ENCODE assay signal across 8 mouse cellular contexts in the genomic region with DNA sequence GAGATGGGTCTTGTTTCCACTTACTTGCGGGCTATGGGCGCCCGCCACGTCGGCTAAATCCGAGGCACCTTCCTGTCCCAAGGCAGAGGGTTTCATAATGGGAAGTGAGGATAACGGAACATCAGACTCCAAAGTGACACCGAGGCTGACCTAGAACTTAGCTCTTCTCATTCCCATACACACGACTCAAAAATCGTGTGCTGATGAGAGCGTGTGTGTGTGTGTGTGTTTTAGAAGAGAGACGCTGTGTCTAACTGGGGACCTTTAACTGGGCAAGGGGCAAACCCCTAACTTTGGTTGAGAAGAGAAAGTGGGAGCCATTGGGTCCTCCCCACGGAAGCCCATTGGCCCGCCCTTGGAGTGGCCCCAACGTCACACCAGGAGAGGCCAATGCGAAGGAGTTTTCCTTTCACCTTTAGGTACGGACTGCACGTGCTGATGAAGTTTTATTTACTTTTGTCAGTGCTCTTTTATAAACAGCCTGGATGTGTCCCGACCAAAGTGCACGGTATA. TPM values are rescaled to one million over a fixed set of nuclear protein-coding genes. Genes with fewer than 3 reads are reported as not detected.
DNase-seq lines count a peak whose midpoint lies in the region; ATAC-seq and TF ChIP-seq lines count a peak whose summit lies in the region.

No protein-coding gene starts in this region.

- no peaks in the 10 kb centered on the region for H3K9me3 ChIP-seq in embryonic facial prominence, embryonic 11.5 days (replicated peaks; ENCODE audit: control insufficient read depth, low read length)
- no peaks in the 10 kb centered on the region for H3K9me3 ChIP-seq in heart, embryonic 10.5 days
- no peaks in the 10 kb centered on the region for H3K9me3 ChIP-seq in liver, embryonic 14.5 days (ENCODE audit: control insufficient read depth, low read length)
- H3K9me3 ChIP-seq in stomach, postnatal 0 days (ENCODE audit: control insufficient read depth, low read length) = no peaks in the 10 kb centered on the region

- no peak for TF ChIP-seq CTCF in liver, embryonic 14.5 days (IDR thresholded peaks at IDR 0.05; ENCODE audit: low read depth)
- TF ChIP-seq CTCF in stomach, postnatal 0 days (IDR thresholded peaks at IDR 0.05; ENCODE audit: low read depth) = no peak

- H3K27me3 ChIP-seq in embryonic facial prominence, embryonic 11.5 days (ENCODE audit: control insufficient read depth, insufficient read depth, low read length) = no peaks in the 10 kb centered on the region
- H3K27me3 ChIP-seq in heart, embryonic 10.5 days (ENCODE audit: insufficient read depth, poor library complexity, severe bottlenecking) = no peaks in the 10 kb centered on the region
- H3K27me3 ChIP-seq in liver, embryonic 14.5 days (ENCODE audit: control insufficient read depth, insufficient read depth, low read length) = no peaks in the 10 kb centered on the region
- no peaks in the 10 kb centered on the region for H3K27me3 ChIP-seq in stomach, postnatal 0 days (ENCODE audit: control insufficient read depth, insufficient read depth, low read length)

- DNase-seq in A20 (ENCODE audit: low read depth, low spot score) = peak; percentile 85
- peak; percentile 83 for DNase-seq in adrenal gland, adult 2 months
- peak; percentile 75 for DNase-seq in embryonic facial prominence, embryonic 11.5 days (ENCODE audit: low spot score)
- DNase-seq in heart, embryonic 10.5 days (ENCODE audit: low spot score) = peak; percentile 85
- DNase-seq in kidney, adult 9 months = peak; percentile 76
- peak; percentile 68 to 75 (median 71) for DNase-seq in liver, embryonic 14.5 days (ENCODE audit: low read depth in 3 of 3, low spot score in 3 of 3)
- DNase-seq in natural killer cell, adult 2 months (ENCODE audit: low spot score in 2 of 2) = peak; percentile 72 to 76
- DNase-seq in stomach, postnatal 0 days (ENCODE audit: low spot score) = peak; percentile 87

- no peak for TF ChIP-seq EP300 in liver, embryonic 14.5 days (IDR thresholded peaks at IDR 0.05; ENCODE audit: low read depth)
- no peak for TF ChIP-seq EP300 in stomach, postnatal 0 days (optimal IDR thresholded peaks at IDR 0.05)

- peak overlapping the region; percentile 93 for H3K9ac ChIP-seq in embryonic facial prominence, embryonic 11.5 days (replicated peaks; ENCODE audit: low read length)
- H3K9ac ChIP-seq in liver, embryonic 14.5 days (replicated peaks) = peak overlapping the region; percentile 83
- H3K9ac ChIP-seq in stomach, postnatal 0 days (ENCODE audit: low read length) = peak overlapping the region; percentile 93

- H3K36me3 ChIP-seq in embryonic facial prominence, embryonic 11.5 days (replicated peaks; ENCODE audit: control insufficient read depth, insufficient read depth, low read depth, low read length) = peaks cover 2% of the 10 kb centered on the region; the same call in 1 of the 2 replicates
- H3K36me3 ChIP-seq in heart, embryonic 10.5 days = peaks cover 12% of the 10 kb centered on the region
- peaks cover 6% of the 10 kb centered on the region for H3K36me3 ChIP-seq in liver, embryonic 14.5 days (replicated peaks; ENCODE audit: control insufficient read depth, insufficient read depth, low read depth)
- H3K36me3 ChIP-seq in stomach, postnatal 0 days (ENCODE audit: control insufficient read depth, insufficient read depth, low read length) = peaks cover 3% of the 10 kb centered on the region; the same call in 1 of the 2 replicates

- H3K4me2 ChIP-seq in embryonic facial prominence, embryonic 11.5 days (ENCODE audit: low read depth, low read length) = peak overlapping the region; percentile 74
- peak overlapping the region; percentile 88 for H3K4me2 ChIP-seq in liver, embryonic 14.5 days (ENCODE audit: low read depth)
- H3K4me2 ChIP-seq in stomach, postnatal 0 days (replicated peaks; ENCODE audit: low read depth) = peak overlapping the region; percentile 78

- WGBS in embryonic facial prominence, embryonic 11.5 days = 2% methylated on average over 20 of the region's 20 CpGs
- 1% methylated on average over 20 of the region's 20 CpGs for WGBS in heart, embryonic 10.5 days
- WGBS in liver, embryonic 14.5 days (ENCODE audit: insufficient replicate concordance) = under 1% methylated on average over 20 of the region's 20 CpGs
- under 1% methylated on average over 20 of the region's 20 CpGs for WGBS in stomach, postnatal 0 days

- H3K4me1 ChIP-seq in embryonic facial prominence, embryonic 11.5 days (ENCODE audit: control insufficient read depth, insufficient read depth, low read length) = no peaks in the 10 kb centered on the region
- peaks cover 13% of the 10 kb centered on the region for H3K4me1 ChIP-seq in heart, embryonic 10.5 days
- peaks cover 18 to 24% of the 10 kb centered on the region in 2 experiments for H3K4me1 ChIP-seq in liver, embryonic 14.5 days (replicated peaks; ENCODE audit: control insufficient read depth in 2 of 2, insufficient read depth in 2 of 2, low read length in 1 of 2)
- H3K4me1 ChIP-seq in stomach, postnatal 0 days (replicated peaks; ENCODE audit: control insufficient read depth, insufficient read depth) = no peaks in the 10 kb centered on the region; the same call in 1 of the 2 replicates

- 0 out of 2 replicates have a peak overlapping the region, but pooled peaks have one; percentile 67 for H3K27ac ChIP-seq in embryonic facial prominence, embryonic 11.5 days (replicated peaks; ENCODE audit: low read depth, low read length)
- peak overlapping the region; percentile 91 for H3K27ac ChIP-seq in heart, embryonic 10.5 days
- peak overlapping the region; percentile 85 for H3K27ac ChIP-seq in liver, embryonic 14.5 days
- peak overlapping the region; percentile 94 for H3K27ac ChIP-seq in stomach, postnatal 0 days (replicated peaks)

- ATAC-seq in embryonic facial prominence, embryonic 11.5 days (replicated peaks; ENCODE audit: insufficient number of reproducible peaks, low FRiP score, low TSS enrichment, low read depth) = peak; percentile 22; the same call in 1 of the 2 replicates
- ATAC-seq in liver, embryonic 14.5 days (ENCODE audit: insufficient read depth) = peak; percentile 60
- peak; percentile 77 for ATAC-seq in stomach, postnatal 0 days (ENCODE audit: low FRiP score, low TSS enrichment)

- peak overlapping the region; percentile 93 for H3K4me3 ChIP-seq in embryonic facial prominence, embryonic 11.5 days (ENCODE audit: low read depth, low read length)
- H3K4me3 ChIP-seq in heart, embryonic 10.5 days = peak overlapping the region; percentile 98
- peak overlapping the region; percentile 79 to 96 for H3K4me3 ChIP-seq in liver, embryonic 14.5 days (ENCODE audit: insufficient read depth in 1 of 2, low read depth in 2 of 2, low read length in 2 of 2)
- peak overlapping the region; percentile 95 for H3K4me3 ChIP-seq in stomach, postnatal 0 days (ENCODE audit: low read depth, low read length)

RNA-seq across cellular contexts. Expression of a gene that starts 0.7 kb away (rescaled TPM):
- total RNA-seq in adrenal gland, adult 2 months (2021) = 1 to 10 TPM; 5.7 to 7.6 TPM
- 0.32 and 0.59 TPM in 2 replicates for polyA plus RNA-seq in adrenal gland, adult 2 months (2012; rRNA removed)
- polyA plus RNA-seq in embryonic facial prominence, embryonic 11.5 days (2014; fragmentation: Nextera tagmentation; extraction: Ambion mirVana) = 10.9 and 11.8 TPM in 2 replicates
- polyA plus RNA-seq in heart, embryonic 10.5 days (2016; fragmentation: Nextera tagmentation; extraction: Ambion mirVana) = 3.9 and 4.4 TPM in 2 replicates
- 1.3 and 1.7 TPM in 2 replicates for polyA plus RNA-seq in liver, embryonic 14.5 days (2012; rRNA removed)
- 2.2 and 2.3 TPM in 2 replicates for polyA plus RNA-seq in liver, embryonic 14.5 days (2014; fragmentation: Nextera tagmentation; extraction: Ambion mirVana)
- polyA plus RNA-seq in stomach, postnatal 0 days (2015; fragmentation: Nextera tagmentation; extraction: Ambion mirVana) = 3.0 and 3.3 TPM in 2 replicates

RNA-seq across cellular contexts. Expression of a gene that starts 0.8 kb away (rescaled TPM):
- total RNA-seq in adrenal gland, adult 2 months (2021) = 10 to 100 TPM; 47.3 to 47.5 TPM
- polyA plus RNA-seq in adrenal gland, adult 2 months (2012; rRNA removed) = 18.1 and 24.3 TPM in 2 replicates
- polyA plus RNA-seq in embryonic facial prominence, embryonic 11.5 days (2014; fragmentation: Nextera tagmentation; extraction: Ambion mirVana) = 38.6 and 40.3 TPM in 2 replicates
- polyA plus RNA-seq in heart, embryonic 10.5 days (2016; fragmentation: Nextera tagmentation; extraction: Ambion mirVana) = 31.2 and 33.2 TPM in 2 replicates
- 7.4 and 11.0 TPM in 2 replicates for polyA plus RNA-seq in liver, embryonic 14.5 days (2012; rRNA removed)
- polyA plus RNA-seq in liver, embryonic 14.5 days (2014; fragmentation: Nextera tagmentation; extraction: Ambion mirVana) = 9.6 and 10.3 TPM in 2 replicates
- 21.5 and 22.0 TPM in 2 replicates for polyA plus RNA-seq in stomach, postnatal 0 days (2015; fragmentation: Nextera tagmentation; extraction: Ambion mirVana)

RNA-seq across cellular contexts. Expression of a gene that starts 4.5 kb away (rescaled TPM):
- 10 to 100 TPM; 32.8 to 36.6 TPM for total RNA-seq in adrenal gland, adult 2 months (2021)
- polyA plus RNA-seq in adrenal gland, adult 2 months (2012; rRNA removed) = 9.2 and 12.1 TPM in 2 replicates
- polyA plus RNA-seq in embryonic facial prominence, embryonic 11.5 days (2014; fragmentation: Nextera tagmentation; extraction: Ambion mirVana) = 42.4 and 45.8 TPM in 2 replicates
- 34.3 and 36.6 TPM in 2 replicates for polyA plus RNA-seq in heart, embryonic 10.5 days (2016; fragmentation: Nextera tagmentation; extraction: Ambion mirVana)
- polyA plus RNA-seq in liver, embryonic 14.5 days (2012; rRNA removed) = 5.4 and 7.1 TPM in 2 replicates
- 12.9 and 16.9 TPM in 2 replicates for polyA plus RNA-seq in liver, embryonic 14.5 days (2014; fragmentation: Nextera tagmentation; extraction: Ambion mirVana)
- 23.7 and 24.8 TPM in 2 replicates for polyA plus RNA-seq in stomach, postnatal 0 days (2015; fragmentation: Nextera tagmentation; extraction: Ambion mirVana)

RNA-seq across cellular contexts. Expression of a gene that starts 58.3 kb away (rescaled TPM):
- not detected for total RNA-seq in adrenal gland, adult 2 months (2021)
- polyA plus RNA-seq in adrenal gland, adult 2 months (2012; rRNA removed) = 0.11 TPM in 1 of 2 replicates, not detected in the other
- not detected in 2 replicates for polyA plus RNA-seq in embryonic facial prominence, embryonic 11.5 days (2014; fragmentation: Nextera tagmentation; extraction: Ambion mirVana)
- polyA plus RNA-seq in heart, embryonic 10.5 days (2016; fragmentation: Nextera tagmentation; extraction: Ambion mirVana) = 0.09 TPM in 1 of 2 replicates, not detected in the other
- 0.11 and 0.20 TPM in 2 replicates for polyA plus RNA-seq in liver, embryonic 14.5 days (2012; rRNA removed)
- 0.19 TPM in 1 of 2 replicates, not detected in the other for polyA plus RNA-seq in liver, embryonic 14.5 days (2014; fragmentation: Nextera tagmentation; extraction: Ambion mirVana)
- polyA plus RNA-seq in stomach, postnatal 0 days (2015; fragmentation: Nextera tagmentation; extraction: Ambion mirVana) = 142 and 153 TPM in 2 replicates

Comparison
In these comparisons a context has a peak if more than half of its experiments do, and no peak if none do; other contexts are left out.
1. Peak in every context shown above with its lines: DNase-seq, ATAC-seq, H3K4me3 ChIP-seq and H3K27ac ChIP-seq.
2. ATAC-seq: peak in every context shown above with its lines; median percentile 77 in stomach, postnatal 0 days; 60 in liver, embryonic 14.5 days; 22 in embryonic facial prominence, embryonic 11.5 days.